Mouse (Mus musculus): Measurements from ENCODE around the gene Cpne5. TPM values are rescaled to one million over a fixed set of nuclear protein-coding genes. Genes with fewer than 3 reads are reported as not detected.

Cpne5 gene
- 0.29 and 25.8 TPM in 2 replicates for polyA plus RNA-seq (2012; rRNA removed; ENCODE audit: low replicate concordance)

DNA sequence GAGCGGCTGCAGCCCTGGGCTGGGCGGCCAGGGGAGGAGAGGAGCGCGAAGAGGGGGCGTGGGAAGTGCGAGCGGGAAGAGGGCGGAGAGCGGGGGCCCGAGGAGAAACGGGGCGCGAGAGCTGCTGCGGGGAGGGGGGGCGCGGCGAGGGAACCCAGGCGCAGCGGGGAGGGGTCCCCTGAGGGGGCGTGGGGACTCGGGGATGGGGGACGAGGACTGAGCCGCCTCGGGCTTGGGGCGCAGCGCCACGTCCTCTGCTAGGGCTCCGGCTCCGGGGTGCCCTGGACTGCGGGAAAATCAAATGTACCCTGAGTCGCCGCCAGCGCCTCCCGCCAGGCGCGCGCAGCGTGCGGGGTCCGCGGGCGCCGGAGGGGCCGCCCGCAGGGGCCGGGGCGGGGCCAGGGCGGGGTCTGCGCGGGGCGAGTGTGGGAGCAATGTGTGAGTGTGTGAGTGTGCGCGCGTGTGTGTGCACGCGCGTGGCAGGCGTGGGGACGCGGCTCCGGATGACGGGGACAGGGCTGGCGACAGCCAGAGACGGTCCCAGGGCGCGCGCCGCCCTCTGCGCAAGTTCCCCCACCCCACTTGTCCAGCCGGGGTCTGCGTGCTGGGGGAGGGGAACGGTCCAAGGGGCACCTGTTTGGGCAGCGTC, at the start of gene Cpne5:
Cpne5 (minus strand) TSS at position 396 of the 649 bp plus-strand sequence.

DNA sequence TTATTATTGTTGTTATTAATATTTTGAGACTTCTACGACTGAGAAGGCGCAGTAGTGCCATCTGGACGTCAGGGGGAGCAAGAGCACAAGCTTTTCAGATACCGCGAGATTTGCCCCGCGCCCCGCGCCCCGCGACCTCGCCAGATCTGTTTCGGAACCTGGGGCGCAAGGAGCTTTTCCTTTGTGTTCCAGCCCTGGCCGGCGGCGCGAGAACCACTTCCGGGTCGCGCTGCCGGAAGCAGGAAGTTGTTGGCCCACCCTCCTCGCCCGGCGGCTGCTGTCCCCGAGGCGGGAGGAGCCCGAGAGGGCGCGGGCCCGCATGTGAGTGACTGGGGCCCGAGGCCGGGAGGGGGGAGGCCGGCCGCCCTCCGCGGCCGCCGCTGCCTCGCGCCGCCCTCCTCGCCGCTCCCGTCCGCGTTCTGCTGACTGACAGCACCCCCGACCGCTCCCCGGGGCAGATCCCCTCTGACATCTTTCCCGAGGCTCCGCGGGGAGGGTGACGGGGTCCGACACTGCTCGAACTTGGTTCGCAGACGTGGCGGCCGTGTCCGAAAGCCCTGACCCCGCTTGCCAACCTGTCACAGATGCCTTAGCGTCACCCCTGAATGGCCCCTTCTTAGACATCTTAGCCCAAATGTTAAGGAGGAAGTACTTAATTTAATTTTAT, 30.8 kb upstream of the Cpne5 start, which contains the start of gene BC004004:
BC004004 (plus strand) TSS at position 107 of the 667 bp plus-strand sequence.

DNA sequence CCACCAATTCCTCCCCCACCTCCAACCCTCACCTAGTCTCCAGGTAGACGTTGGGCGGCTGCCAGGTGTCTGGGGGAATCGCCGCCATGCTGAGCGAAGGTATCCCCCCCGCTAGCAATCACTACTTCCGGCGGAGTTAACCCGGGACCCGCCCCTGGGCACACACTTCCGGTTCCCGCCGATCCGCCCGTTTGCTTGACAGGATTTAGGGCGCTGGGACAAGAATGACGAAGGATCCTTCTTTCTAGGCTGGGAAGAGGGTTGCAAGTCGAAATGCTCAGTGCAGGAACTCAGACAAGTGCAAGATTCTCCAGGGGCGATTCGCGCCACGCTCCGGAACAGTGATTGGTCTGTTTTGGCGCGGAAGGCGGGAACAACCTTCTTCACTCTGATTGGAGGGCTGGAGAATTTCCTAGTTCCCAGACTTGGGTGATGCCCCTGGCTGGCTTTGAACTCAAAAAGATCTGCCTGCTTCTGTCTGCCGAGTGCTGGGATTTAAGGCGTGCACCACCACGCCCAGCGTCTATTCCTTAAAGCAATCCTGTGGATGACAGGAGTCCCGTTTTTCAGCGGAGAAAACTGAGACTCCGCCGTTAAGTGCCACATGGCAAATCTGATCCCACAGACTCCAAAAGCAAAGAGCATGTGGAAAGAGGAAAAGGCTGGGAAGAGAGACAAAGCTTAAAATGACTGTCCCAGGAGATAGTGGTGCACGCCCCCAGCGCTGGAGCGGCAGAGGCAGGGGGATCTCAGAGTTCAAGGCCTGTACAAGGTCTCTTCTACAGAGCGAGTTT, 26.1 kb upstream of the Cpne5 start, which contains the start of gene Ppil1:
Ppil1 (minus strand) TSS at position 347 of the 794 bp plus-strand sequence.

DNA sequence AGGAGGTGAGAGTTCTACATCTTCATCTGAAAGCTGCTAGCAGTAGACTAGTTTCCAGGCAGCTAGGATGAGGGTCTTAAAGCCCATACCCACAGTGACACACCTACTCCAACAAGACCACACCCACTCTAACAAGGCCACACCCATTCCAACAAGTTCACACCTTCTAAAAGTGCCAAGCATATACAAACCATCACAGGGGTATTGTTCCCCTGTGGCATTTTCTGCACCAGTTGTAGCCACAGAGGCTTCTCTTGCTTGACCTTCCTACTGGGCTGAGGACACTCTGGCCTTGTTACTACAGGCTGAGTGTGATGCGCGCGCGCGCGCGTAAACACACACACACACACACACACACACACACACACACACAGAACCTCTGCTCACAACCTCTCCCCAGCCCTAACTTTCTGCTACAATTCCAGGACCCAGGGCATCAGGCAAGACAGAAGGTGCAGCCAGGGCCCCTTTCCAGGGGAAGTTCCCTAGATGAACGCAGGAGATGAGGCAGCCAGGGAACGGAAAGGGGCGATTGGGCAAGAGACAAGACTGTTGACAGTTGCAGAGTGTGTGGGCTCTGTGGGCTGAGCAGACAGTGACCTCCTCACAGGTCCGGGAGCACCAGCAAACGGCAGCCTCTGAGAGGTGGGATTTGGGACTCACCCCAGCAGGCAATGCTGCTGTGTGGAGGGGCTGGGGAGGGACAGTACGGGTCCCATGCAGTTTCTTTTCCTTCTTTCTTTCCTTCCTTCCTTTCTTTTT, 124.2 kb downstream of the Cpne5 start, which contains the start of gene Rab44:
Rab44 (plus strand) TSS at position 555 of the 762 bp plus-strand sequence.

Other genes starting within 250 kb of the Cpne5 start
- 84.9 and 111 TPM in 2 replicates for gene Stk38, start 230.2 kb downstream of the Cpne5 start, polyA plus RNA-seq (2012; rRNA removed; ENCODE audit: low replicate concordance)
- gene Srsf3, start 205.5 kb downstream of the Cpne5 start, polyA plus RNA-seq (2012; rRNA removed; ENCODE audit: low replicate concordance), result 66.3 and 152 TPM in 2 replicates
- gene Cdkn1a, start 147.2 kb downstream of the Cpne5 start, polyA plus RNA-seq (2012; rRNA removed; ENCODE audit: low replicate concordance), result 25.4 and 107 TPM in 2 replicates
- 1.1 and 6.9 TPM in 2 replicates for gene Rab44, start 124.0 kb downstream of the Cpne5 start, polyA plus RNA-seq (2012; rRNA removed; ENCODE audit: low replicate concordance)
- 18.2 and 37.1 TPM in 2 replicates for gene Ppil1, start 26.0 kb upstream of the Cpne5 start, polyA plus RNA-seq (2012; rRNA removed; ENCODE audit: low replicate concordance)
- 114 and 175 TPM in 2 replicates for gene BC004004, start 30.6 kb upstream of the Cpne5 start, polyA plus RNA-seq (2012; rRNA removed; ENCODE audit: low replicate concordance)
- 58.9 and 112 TPM in 2 replicates for gene Pi16, start 79.5 kb upstream of the Cpne5 start, polyA plus RNA-seq (2012; rRNA removed; ENCODE audit: low replicate concordance)
- 395 and 446 TPM in 2 replicates for gene Mtch1, start 109.8 kb upstream of the Cpne5 start, polyA plus RNA-seq (2012; rRNA removed; ENCODE audit: low replicate concordance)
- 35.9 and 42.0 TPM in 2 replicates for gene Fgd2, start 122.7 kb upstream of the Cpne5 start, polyA plus RNA-seq (2012; rRNA removed; ENCODE audit: low replicate concordance)